Mouse (Mus musculus) CD4-positive naive resting alpha-beta T cell, adult 57 days (primary cell): Measurements from ENCODE around the gene Gm10477. TPM values are rescaled to one million over a fixed set of nuclear protein-coding genes. Genes with fewer than 3 reads are reported as not detected.

Experiments
- total RNA-seq: library from RNA; stranded (reverse); gene quantifications from one replicate; pipeline ENCODE4 v1.2.4, GENCODE M21; 2023

Gm10477 gene
- total RNA-seq: not detected

GRCm38 (mm10) chrX:56524442-56524841 is at the start of gene Gm10477:
Gm10477 (plus strand) TSS chrX:56524742.

GRCm38 (mm10) chrX:56549506-56549905 is 25.0 kb downstream of the Gm10477 start, which contains the start of gene Gm648:
Gm648 (minus strand) TSS chrX:56549606.

Other genes starting within 250 kb of the Gm10477 start
- 0.15 TPM for gene Zfp449, start 178.3 kb upstream of the Gm10477 start, total RNA-seq
- gene Smim10l2a, start 150.2 kb upstream of the Gm10477 start, total RNA-seq: 0.62 TPM
- gene Gm2174, start 76.8 kb upstream of the Gm10477 start, total RNA-seq: not detected
- gene Ints6l, start 69.9 kb upstream of the Gm10477 start, total RNA-seq: 51.9 TPM
- not detected for gene Gm648, start 24.9 kb downstream of the Gm10477 start, total RNA-seq
- 9.6 TPM for gene Mmgt1, start 73.3 kb downstream of the Gm10477 start, total RNA-seq
- 15.0 TPM for gene Slc9a6, start 85.0 kb downstream of the Gm10477 start, total RNA-seq
- gene Fhl1, start 207.0 kb downstream of the Gm10477 start, total RNA-seq: 2.2 TPM